Mouse (Mus musculus): Measurements from ENCODE around the gene Tenm4. TPM values are rescaled to one million over a fixed set of nuclear protein-coding genes. Genes with fewer than 3 reads are reported as not detected.

Gene Tenm4
- total RNA-seq, 2 experiments from 2014 or later, result 104 to 114 TPM

DNA sequence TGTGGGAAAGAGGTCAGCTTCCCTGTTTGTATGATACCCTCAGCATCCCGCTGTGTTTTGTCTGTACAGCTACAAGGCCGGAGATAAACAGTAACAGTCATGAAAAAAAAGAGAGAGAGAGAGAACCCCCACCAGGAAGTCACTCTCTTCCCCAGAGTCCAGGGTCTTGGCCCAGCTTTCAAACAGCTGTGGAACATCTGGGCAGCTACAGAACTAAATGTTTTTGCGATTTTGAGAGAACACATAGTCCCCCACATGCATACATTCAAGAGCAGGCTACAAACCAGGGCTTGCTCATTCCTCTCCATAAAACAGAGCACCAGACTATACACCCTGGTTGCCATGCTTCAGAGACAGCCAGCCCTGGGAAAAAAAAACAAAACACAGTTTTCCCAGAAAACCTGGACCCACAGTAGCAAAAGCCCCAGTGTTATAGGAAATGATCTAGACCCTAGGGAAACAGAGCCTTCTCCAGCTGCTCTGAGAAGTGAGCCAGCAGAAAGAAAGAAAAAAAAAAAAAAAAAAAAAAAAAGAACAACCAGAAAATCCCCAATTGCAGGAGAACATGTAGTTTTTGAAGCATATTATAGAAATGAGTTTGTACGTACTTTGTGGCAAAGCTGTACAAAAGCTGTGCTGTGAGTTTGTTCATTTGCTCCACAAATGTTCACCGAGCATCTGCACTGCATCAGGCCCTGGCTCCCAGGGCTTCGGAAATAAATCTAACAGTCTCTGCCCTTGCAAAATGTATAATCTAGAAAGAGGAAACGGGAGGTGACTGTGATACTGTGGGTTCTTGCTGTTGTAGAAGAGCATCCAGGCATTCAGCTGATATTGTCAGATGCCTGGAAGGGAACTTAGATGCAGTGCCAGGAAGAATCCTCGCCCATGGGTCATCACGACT is 642.7 kb downstream of the Tenm4 start:
- intact Hi-C loops (cut with DNase I), result no loop called here
- DNase-seq (ENCODE audit: extremely low spot score in 1 of 2, low spot score in 2 of 2), result peak in 1 of 2 experiments; percentile 29

DNA sequence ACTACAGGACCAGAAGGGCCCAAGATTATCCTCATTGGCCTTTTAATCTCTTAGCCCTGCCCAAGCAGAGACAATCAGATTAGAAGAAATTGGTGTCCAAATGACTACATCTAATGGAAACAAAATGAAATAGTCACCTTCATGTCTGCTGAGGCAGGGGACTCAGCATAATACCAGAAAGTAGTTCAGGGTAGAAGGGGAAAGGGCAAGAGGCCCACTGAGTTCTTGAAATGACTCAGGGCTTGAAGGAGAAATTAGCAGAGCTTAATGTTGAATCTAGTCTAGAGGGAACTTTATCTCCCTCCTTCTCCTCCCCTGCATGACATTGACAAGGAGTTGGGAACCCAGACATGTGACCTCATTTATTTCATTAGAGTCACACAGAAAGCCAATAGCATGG is 643.5 kb downstream of the Tenm4 start:
- intact Hi-C loops (cut with DNase I), result no loop called here
- DNase-seq (ENCODE audit: extremely low spot score in 1 of 2, low spot score in 2 of 2), result no peak

DNA sequence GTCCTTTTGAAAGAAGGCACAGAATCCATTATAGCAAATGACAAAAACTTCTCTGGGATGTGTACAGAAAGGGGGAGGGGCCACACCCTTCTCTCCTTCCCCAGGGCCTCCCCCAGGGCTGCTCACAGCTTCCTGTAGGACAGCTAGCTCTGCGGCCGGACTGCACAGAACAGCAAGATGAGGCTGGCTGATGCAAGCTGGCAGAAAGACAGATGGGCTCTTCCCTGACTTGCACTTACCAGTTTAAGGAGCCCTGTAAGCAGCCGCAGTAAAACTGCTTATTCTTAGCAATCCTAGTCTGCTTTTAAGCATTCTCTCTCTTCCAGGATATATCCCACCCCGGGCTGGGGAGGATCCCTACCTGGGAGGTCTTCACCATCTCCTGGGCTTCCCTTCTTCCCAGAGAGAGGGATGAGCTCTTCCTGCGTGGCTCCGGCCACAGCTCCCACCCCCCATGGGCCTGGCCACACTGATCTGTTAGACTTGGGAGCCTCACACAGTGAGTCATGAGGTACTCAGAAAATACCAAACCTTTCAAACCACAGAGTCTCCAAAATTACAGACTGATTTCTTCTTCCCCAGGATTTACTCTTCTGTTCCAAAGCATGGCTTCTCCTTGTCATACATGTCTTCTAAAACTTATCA is 646.1 kb downstream of the Tenm4 start:
- peak in 1 of 2 experiments; percentile 57 for DNase-seq (ENCODE audit: extremely low spot score in 1 of 2, low spot score in 2 of 2)
- intact Hi-C loops (cut with DNase I), result no loop called here

DNA sequence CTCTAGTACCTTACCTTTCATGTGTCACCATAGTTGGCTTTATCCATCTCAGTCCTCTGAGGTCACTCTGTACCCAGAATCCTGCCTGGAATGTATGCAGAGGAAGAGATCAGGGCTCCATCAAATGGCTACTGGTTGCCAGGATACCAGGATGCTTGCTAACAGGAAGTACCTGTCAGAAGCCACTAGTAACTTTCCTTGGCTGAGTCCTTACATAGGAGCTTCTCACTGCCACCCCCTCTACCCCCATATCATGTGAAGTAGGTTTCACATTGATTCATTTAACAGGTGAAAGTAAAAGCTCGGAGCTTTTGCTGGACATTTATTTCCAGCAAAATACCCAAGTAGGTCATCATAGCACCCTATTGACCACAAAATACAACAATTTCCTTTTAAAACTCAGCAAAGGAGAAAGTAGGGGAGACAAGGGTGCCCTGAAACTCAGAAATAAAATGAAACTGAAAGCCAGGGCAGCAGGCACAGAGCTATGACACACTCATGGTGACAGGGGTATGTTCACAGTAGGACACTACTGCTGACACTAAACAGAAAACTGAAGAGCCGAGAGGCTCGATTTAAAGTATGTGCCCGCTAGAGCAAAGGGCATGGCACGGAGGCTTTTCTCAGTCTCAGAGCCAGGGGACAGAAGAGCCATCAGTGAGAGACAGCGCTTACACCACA is 647.3 kb downstream of the Tenm4 start:
- intact Hi-C loops (cut with DNase I), result no loop called here
- DNase-seq (ENCODE audit: extremely low spot score in 1 of 2, low spot score in 2 of 2), result no peak

DNA sequence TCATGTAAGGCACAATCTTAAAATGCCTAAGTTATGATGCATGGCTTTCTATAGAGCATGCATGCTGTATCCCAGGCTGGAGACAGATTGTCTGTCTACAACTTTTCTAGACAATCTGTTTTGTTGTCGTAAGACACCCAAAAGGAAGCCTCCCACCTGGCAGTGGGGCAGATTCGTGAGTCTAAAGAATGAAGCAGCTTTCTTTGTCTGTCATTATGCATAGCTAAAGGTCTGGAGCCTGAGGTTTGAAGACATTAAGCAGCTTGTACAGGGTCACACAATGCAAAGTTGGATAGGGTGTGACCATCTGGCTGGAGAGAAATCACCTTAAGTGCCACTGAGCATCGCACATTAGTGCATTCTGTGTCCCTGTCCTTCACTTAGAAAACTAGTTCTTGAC is 648.5 kb downstream of the Tenm4 start:
- intact Hi-C loops (cut with DNase I), result no loop called here
- DNase-seq (ENCODE audit: extremely low spot score in 1 of 2, low spot score in 2 of 2), result no peak

DNA sequence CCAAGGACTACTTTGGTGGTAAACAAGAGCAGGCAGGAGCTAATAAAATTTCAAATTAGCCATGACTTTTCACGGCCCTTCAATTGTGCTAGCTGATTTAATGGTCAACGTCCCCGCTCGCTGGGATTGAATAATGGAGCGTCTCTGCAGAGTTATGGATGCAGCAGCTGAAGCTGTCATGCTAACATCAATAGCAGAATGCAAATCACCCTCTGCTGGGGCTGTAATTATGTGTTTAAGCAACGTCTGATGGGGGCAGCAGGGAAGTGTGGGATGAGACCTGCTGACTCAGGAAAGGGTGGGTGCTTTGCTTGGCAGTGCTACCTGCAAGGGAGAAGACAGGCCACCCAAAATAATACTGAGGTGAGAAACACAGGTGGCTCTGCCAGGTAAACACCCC is 649.3 kb downstream of the Tenm4 start:
- intact Hi-C loops (cut with DNase I), result no loop called here
- DNase-seq (ENCODE audit: extremely low spot score in 1 of 2, low spot score in 2 of 2), result no peak

DNA sequence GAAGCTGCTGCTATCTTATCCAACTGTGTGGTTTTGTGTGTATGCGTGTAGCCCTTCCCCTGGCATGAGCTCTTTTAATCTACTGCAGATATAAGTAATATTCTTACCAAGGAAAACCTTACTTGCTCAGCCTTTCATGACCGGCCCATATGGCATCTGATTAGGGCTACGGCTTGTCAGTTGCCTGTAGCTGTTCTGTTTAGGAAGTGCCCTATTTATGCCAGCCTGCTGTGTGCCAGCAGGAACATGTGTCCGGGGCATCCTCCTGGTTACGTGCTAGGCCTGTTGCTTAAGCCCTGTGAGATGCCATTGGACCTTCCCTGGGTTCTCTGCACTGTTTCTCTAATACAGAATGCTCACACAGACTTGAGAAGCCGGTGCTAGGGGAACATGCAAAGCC is 655.1 kb downstream of the Tenm4 start:
- no peak for DNase-seq (ENCODE audit: extremely low spot score in 1 of 2, low spot score in 2 of 2)
- intact Hi-C loops (cut with DNase I), result no loop called here

DNA sequence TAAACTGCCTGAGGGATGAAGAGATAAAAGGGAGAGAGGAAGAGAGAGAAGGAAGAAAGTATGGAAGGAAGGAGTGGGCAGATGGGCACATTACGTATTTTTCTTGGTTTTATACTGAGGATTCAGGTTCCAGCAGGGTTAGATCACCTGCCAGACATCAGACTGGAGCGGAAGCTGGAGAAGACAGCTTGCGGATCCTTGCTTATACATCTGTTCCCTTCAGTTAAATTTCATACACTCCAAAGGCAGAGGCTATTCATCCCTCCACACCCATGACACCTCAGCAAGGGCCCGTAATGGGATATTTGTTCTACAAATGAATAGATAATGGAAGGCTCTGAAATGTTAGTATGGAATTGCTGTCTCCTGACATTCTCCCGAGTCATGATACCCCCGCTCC is 655.6 kb downstream of the Tenm4 start:
- no peak for DNase-seq (ENCODE audit: extremely low spot score in 1 of 2, low spot score in 2 of 2)

DNA sequence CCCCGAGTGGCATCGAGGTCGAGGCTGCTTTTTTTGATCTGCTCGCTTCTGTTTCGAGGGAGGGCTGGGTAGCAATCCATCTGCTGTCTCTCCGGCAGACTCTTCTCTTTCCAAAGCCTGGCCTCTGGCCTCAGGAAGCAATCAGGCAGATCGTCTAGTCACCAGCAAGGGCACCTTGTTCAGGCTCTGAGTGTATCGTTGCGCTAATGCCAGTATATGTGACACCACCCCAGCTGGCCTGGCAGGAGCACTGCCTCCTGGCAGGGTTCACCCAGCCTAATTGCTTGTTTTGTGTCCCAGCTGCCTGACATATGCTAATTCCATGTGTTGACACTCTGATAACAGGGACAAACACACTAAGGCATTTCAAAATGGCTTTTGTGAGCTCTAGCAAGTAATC is 661.5 kb downstream of the Tenm4 start:
- intact Hi-C loops (cut with DNase I), result no loop called here
- DNase-seq (ENCODE audit: extremely low spot score in 1 of 2, low spot score in 2 of 2), result peak in 1 of 2 experiments; percentile 26

More for the DNA sequence above, 655.6 kb downstream of the Tenm4 start:
- intact Hi-C loops (cut with DNase I), result no loop called here

DNA sequence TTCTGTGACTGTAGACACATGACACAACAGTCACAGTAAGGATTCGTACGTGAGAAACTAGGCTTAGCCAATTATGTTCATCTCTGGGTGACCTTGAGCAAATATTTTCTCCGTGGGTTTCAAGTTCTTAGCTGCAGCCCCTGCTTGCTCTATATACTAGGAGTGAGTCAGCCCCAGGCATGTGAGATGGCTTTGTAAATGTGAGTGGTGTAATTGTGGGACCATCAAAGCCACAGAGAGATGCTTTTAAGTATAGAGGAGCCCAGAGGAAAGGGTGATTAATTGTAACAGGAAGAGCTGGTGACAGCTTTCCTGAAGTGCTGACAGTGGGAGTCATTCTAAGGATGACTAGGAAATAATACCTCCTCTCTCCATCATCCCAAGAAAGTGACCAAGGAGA is 662.0 kb downstream of the Tenm4 start:
- intact Hi-C loops (cut with DNase I), result no loop called here
- DNase-seq (ENCODE audit: extremely low spot score in 1 of 2, low spot score in 2 of 2), result no peak

DNA sequence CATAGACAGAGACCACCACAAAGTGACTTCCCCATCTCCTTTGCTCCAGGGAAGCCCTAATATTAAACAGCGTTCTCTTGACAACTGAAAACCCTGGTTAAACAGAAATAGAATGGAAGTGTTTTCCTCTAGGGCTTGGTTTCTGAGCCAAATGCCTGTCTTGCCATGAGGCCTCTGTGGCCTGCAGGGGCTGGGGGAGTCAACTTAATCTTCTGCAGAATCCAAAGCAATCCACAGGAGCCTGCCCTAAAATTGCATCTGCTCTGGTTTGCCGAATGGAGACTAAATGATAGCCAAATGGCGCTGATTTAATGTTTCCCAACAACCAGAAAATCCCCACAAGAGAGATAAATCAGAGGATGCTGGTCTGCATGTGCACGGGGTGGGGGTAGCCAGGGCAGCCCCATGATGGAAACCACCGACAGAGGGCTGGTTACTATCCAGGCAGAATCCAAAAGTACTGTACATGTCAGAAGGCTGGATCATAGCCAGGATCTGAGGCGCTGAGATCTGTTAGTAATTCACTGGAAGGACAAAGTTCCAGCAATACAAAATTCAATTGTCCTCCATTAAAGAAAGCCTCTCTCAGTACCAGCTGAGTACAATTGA is 663.7 kb downstream of the Tenm4 start:
- DNase-seq (ENCODE audit: extremely low spot score in 1 of 2, low spot score in 2 of 2), result peak in 1 of 2 experiments; percentile 28
- intact Hi-C loops (cut with DNase I), result no loop called here

DNA sequence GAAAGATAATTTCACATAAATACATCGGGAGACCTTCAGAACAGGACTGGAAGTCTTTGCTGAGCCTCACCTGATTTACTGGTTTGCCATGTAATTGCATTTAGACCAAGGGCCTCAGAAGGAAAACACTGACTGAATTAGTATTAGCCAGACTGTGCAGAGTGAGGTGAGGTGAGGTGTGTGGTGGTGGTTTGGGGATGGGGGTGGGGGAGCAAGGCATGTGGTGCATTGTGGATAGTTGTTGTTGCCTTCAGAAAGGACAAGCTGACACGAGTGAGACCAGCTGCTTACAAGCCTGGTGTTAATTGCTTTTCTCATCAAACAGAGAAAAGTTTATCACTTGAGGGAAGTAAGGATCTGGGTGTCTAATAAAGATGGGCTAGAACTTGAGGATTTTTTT is 664.3 kb downstream of the Tenm4 start:
- no peak for DNase-seq (ENCODE audit: extremely low spot score in 1 of 2, low spot score in 2 of 2)
- intact Hi-C loops (cut with DNase I), result no loop called here

DNA sequence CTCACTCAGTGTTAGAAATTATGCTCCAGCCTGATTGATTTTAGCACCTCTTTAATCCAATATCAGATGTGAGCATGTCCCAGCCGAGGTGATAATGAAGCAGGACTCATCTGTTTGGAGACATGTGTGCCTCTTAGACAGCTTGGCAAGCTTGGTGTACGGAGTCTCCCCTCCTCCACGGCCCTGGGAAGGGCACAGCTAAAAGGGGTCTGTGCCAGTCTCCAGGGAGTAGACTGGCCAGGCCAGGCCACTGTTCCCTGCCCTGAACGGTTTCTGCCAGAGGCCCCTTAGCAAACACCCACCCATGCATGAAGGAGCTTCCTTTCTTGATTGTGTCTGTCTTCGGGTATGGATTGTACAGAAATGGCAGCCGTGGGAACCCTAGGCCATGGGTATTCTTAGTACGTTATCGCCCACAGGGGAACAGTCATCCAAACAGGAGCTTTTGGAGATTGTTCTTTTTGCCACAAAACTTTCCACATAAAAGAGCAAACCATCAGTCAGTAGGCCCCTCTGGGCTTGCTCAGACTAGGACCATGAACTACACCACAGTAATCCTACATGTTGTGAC is 667.3 kb downstream of the Tenm4 start:
- intact Hi-C loops (cut with DNase I), result no loop called here
- no peak for DNase-seq (ENCODE audit: extremely low spot score in 1 of 2, low spot score in 2 of 2)

DNA sequence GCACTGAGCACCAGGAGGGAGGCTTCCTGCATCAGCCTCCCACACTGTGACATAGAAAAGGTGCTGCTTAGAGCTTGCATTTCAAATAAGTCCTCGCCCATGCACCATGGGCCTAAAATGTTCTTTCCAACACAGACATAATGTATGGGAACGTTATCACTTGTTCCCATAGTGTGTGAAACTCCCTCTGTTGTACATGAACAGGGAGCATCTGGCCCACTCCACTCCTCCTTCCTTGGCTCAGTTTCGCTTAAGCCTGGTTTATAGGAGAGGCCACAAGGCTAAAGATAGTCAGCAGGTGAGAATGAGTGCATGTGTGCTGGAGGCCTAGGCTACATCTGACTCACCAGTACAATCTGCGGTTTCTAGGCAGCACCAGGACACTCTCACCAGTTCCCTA is 667.9 kb downstream of the Tenm4 start:
- intact Hi-C loops (cut with DNase I), result no loop called here
- no peak for DNase-seq (ENCODE audit: extremely low spot score in 1 of 2, low spot score in 2 of 2)

DNA sequence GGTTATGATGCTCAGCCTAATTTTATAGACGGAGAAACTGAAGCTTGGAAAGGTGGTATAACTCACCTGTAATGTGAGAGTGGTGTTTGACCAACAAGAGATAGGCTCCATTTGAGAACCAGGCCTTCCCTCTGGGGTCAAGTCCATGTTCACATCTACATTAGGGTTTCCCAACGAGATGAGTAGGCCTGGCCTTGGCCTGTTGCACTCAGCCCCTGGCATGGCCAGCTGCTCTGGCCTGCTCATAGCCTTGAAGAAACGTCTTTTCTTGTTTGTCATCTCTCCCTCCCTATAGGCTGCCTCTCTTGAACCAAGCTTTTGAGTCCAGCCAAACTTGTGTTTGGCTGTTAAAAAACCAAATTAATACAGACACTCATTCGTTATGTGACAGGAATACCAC is 668.5 kb downstream of the Tenm4 start:
- intact Hi-C loops (cut with DNase I), result no loop called here
- DNase-seq (ENCODE audit: extremely low spot score in 1 of 2, low spot score in 2 of 2), result no peak

DNA sequence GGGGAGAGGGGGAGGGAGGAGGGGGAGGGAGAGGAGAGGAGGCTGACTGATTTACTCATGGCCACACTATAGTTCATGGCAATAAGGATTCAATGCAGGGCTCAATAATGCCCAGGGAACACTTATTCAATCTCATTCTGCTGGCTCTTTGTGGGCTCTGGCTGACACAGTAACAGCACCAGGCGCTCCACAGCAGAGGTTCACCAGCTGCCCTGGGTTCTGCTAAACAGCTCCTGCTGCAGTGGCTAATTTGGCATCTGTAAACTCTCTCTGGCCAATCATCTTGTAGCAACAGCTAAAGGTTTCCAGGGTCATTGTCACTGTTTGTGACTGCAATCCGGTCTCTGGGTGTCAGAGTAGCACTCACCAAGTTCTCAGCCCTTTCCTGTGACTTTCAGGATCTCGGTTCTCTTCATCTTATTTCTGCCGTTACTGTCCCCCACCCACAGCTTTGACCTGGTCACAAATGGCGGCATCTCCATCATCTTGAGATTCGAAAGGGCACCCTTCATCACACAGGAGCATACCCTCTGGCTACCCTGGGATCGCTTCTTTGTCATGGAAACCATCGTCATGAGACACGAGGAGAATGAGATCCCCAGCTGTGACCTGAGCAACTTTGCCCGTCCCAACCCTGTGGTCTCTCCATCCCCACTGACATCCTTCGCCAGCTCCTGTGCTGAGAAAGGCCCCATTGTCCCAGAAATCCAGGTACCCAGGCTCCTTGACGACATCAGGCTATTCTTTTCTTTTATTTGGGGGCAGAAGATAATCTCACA is 671.6 kb downstream of the Tenm4 start:
- DNase-seq (ENCODE audit: extremely low spot score in 1 of 2, low spot score in 2 of 2), result no peak
- intact Hi-C loops (cut with DNase I), result no loop called here

DNA sequence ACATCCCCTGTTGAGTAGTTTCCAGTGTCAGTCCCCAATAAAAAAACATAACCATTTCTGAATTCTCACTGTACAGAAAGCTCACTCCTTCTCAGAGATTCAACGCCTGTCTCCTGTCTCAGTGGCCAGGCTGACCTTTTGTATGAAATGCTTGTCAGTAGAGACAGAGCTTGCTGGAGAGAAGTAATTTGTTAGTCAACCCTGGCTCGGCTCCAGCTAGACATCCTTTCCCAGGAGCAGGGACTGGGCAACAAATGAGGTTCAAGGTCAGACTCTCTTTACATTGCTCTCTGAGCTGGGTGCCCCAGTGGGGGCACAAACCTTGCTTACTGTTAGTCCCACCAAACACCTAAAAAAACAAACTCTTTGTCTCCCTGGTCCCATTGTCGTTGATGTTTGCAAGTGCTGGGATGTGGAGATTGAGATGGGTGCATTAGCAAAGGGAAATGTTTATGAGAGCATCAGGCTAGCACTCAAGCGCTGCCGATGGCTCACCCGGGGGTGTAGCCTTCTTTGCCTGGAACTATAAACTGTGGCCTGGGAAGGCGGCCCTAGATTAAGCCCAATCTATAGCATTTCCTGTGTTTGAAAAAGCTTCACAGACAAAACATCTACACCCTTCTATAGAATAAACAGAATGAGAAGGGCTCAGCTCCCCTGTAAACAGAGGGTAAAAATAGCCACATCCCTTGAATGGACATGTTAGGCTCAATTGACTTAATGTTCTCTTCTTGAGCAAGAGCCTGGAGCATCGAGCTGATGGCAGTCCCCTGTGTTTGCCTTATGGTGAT is 673.3 kb downstream of the Tenm4 start:
- intact Hi-C loops (cut with DNase I), result no loop called here
- no peak for DNase-seq (ENCODE audit: extremely low spot score in 1 of 2, low spot score in 2 of 2)

DNA sequence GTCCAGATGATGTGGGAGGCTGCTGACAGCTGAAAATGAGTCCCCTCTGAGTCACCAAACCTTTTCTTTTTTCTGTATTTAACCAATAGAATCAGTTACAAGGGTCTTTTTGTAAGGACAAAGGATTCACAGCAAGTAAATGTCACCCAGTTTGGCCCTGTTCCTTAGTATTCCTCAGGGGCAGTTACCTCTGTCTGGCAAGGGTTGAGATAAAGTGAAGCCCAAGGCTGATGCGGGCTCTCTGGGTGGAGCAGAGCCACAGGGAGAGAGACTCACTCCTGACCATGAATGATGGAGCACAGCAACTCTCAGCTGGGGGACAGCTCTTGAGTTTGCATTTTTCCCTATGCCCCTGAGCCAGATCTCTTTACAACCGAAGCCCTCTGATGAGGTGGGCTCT is 681.7 kb downstream of the Tenm4 start:
- intact Hi-C loops (cut with DNase I), result no loop called here
- no peak for DNase-seq (ENCODE audit: extremely low spot score in 1 of 2, low spot score in 2 of 2)
